Mouse (Mus musculus) right cerebral cortex, postnatal 14 days (tissue): ENCODE results near the gene Nsun3.
"Not testable (repeated sequence)": the region's sequence is repeated elsewhere in the genome, so short reads cannot be mapped to it uniquely, and the experiment has no call there.

Experiments
- DNase-seq: peaks from one replicate; pipeline ENCODE4 v3.0.0; 2022

Gene Nsun3

GRCm38 (mm10) chr16:62745875-62746274, 40.7 kb downstream of the Nsun3 start:
- DNase-seq = no peak

- DNase-seq = no peak
Measured at GRCm38 (mm10) chr16:62734359-62734758, 52.3 kb downstream of the Nsun3 start.

- DNase-seq = no peak
Measured at GRCm38 (mm10) chr16:62730291-62730690, 56.3 kb downstream of the Nsun3 start.

- DNase-seq = no peak
Measured at GRCm38 (mm10) chr16:62729846-62730245, 56.8 kb downstream of the Nsun3 start.

GRCm38 (mm10) chr16:62718255-62718654, 68.4 kb downstream of the Nsun3 start:
- not testable (repeated sequence) for DNase-seq

- no peak for DNase-seq
Measured at GRCm38 (mm10) chr16:62690436-62690835, 96.2 kb downstream of the Nsun3 start.

GRCm38 (mm10) chr16:62686073-62686472, 100.5 kb downstream of the Nsun3 start:
- no peak for DNase-seq

GRCm38 (mm10) chr16:62685494-62685893, 101.1 kb downstream of the Nsun3 start:
- DNase-seq = no peak
